Mouse (Mus musculus) cerebellum, adult 2 months (tissue): ENCODE measurements around the gene Casc3. TPM values are rescaled to one million over a fixed set of nuclear protein-coding genes. Genes with fewer than 3 reads are reported as not detected.

Source experiments
- DNase-seq, 2 experiments: peaks; one replicate each; pipeline ENCODE4 v3.0.0; 2021
- H3K27ac ChIP-seq: fragments of 200-500 bp; 2 replicates; pipeline ENCODE4 v1.5.1; 2012; ENCODE audit warnings: low read length, control low read depth, inconsistent platforms; ENCODE audit not compliant: insufficient read depth
- H3K27me3 ChIP-seq: fragments of 200-500 bp; 2 replicates; pipeline ENCODE4 v1.6.1; 2012; ENCODE audit warnings: inconsistent platforms, mild to moderate bottlenecking, low read length, moderate library complexity; ENCODE audit not compliant: control insufficient read depth, insufficient read depth
- H3K4me1 ChIP-seq: fragments of 200-500 bp; 2 replicates; pipeline ENCODE4 v1.6.1; 2011; ENCODE audit warnings: low read length; ENCODE audit not compliant: control insufficient read depth, insufficient read depth
- H3K4me3 ChIP-seq: fragments of 200-500 bp; replicated peaks from 2 replicates; pipeline ENCODE3; 2011; ENCODE audit warnings: mild to moderate bottlenecking, low read depth, low read length, control low read depth; ENCODE audit not compliant: insufficient read depth
- CTCF ChIP-seq: fragments of 200-500 bp; IDR thresholded peaks from 2 replicates; pipeline ENCODE4 v1.5.1; 2011; ENCODE audit warnings: low read depth, mild to moderate bottlenecking, control low read depth, low read length, moderate library complexity, borderline replicate concordance; ENCODE audit not compliant: insufficient read depth
- POLR2A ChIP-seq: fragments of 200-500 bp; IDR thresholded peaks from 2 replicates; pipeline ENCODE4 v1.6.1; 2011; ENCODE audit warnings: low read length, control low read depth, borderline replicate concordance; ENCODE audit not compliant: insufficient read depth
- WGBS: fragments of 180-500 bp; shearing (Covaris S2); methylation state at CpG from one replicate; pipeline ENCODE4 v1.1.7; 2018; 5-methylcytosine and 5-hydroxymethylcytosine counted together
- polyA plus RNA-seq: library from polyadenylated mRNA; depleted of rRNA; stranded (reverse); fragments of >200 nt; gene quantifications from 2 replicates; pipeline ENCODE4 v1.2.3, GENCODE M21; 2012

Gene Casc3
- polyA plus RNA-seq, 1 experiment: 55.5 TPM

DNA sequence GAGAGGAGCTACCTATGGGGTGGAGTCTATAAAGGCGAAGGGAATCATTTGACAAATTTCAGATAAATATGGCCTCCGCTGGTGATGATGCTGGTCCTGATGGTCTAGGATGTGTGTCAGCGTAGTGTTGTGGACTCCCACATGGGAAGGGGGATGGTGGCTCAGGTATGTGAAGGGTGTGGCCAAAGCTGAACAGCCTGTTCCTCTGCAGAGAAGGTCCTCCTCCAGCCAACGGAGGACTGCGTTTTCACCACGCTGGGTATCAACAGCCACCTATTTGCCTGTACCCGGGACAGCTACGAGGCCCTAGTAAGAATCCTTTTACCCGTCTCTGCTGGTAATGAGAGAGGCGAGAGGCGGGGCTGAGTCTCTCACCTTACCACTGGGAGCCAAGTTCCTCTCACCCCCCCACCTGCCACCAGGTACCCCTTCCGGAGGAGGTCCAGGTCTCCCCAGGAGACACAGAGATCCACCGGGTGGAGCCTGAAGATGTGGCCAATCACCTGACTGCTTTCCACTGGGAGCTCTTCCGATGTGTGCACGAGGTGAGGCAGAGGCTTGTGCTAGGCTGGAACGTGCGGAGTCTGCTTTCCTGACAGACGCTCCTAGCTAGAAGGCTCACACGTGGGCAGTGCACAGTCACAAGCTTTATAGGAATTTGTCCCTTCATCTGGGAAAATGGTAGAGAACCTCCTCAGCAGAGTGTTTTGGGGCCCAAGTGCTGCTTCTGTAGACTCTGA is 42.3 kb downstream of the Casc3 start:
- H3K27ac ChIP-seq: no peak overlapping the region
- no peak for DNase-seq
- peaks cover 11% of the 10 kb centered on the region for H3K4me1 ChIP-seq
- H3K27me3 ChIP-seq: no peaks in the 10 kb centered on the region
- 78% methylated on average over 19 of the region's 19 CpGs for WGBS
- no peak overlapping the region for H3K4me3 ChIP-seq
- TF ChIP-seq CTCF (no peak), POLR2A (no peak)

DNA sequence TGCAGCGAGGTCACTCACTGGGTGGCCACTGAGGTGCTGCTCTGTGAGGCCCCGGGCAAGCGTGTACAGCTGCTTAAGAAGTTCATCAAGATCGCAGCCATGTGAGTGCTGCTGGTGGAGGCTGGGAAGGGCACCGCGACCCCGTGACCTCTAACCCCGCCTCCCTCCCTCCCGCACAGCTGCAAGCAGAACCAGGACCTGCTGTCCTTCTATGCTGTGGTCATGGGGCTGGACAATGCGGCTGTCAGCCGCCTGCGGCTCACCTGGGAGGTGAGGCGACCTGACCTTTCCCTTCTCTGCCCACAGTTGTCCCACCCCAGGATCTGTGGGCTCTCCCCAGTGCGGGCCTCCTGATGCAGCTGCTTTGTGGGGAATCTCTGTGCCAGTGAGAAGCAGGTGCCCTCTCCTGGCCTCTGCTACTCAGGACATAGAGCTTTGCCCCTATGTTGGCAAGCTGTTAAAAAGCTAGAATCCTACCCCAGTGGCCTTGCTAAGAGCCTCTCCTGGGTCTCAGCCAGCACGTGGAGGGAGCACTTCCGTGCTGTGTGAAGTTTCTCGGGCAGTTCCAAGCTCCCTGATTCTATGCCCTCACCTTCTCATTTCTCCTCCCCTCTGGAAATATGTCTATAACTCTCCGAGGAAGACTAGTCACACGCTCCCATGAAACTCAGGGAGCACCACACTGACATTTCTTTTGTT is 44.6 kb downstream of the Casc3 start:
- H3K4me3 ChIP-seq: no peak overlapping the region
- no peak for TF ChIP-seq POLR2A
- TF ChIP-seq CTCF: no peak
- H3K27me3 ChIP-seq: no peaks in the 10 kb centered on the region
- peaks cover 11% of the 10 kb centered on the region for H3K4me1 ChIP-seq
- H3K27ac ChIP-seq: no peak overlapping the region
- DNase-seq: no peak
- WGBS: 34% methylated on average over 19 of the region's 19 CpGs

DNA sequence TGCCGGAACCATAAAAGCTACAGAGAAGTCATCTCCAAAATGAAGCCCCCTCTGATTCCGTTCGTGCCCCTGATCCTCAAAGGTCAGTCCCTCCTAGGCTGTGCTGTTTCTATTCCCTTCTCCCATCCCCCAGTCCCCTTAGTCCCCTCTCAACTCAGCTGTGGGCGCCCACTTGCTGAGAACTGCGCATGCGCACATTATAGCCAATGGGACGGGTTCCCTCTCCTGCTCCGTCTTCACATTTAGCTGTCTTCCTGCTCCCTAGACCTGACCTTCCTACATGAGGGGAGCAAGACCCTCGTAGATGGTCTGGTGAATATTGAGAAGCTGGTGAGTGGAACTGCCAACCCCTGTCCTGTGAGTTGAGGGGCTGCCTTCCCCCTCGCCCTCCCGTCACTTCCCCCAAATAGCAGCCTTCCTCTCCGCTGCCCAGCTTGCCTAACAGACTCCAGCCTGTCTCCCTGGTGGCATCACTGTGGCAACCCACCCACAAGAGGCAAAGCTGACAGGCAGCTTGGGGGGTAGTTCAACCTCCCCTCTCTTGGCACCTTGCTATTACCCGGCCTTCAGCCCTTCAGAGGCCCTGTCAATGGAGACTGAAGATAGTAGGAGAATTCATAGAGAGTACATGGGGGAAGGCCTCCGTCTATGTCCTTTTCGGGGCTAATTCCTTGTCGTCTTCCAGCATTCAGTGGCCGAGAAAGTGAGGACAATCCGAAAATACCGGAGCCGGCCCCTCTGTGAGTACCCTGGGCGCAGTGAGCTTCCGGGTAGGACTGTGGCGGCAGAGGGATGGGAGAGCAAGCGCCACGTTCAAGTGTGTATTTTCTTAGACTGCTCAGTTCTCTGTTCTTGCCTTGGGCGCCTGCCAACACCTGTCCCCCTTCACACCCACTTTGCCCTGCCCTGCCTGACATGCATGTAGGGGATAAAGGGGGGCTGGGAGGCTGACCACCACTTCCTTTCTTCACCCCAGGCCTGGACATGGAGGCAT is 45.7 kb downstream of the Casc3 start:
- TF ChIP-seq POLR2A (no peak), CTCF (no peak)
- DNase-seq: no peak
- Histone ChIP-seq H3K27ac (no peak overlapping the region), H3K4me3 (peak overlapping the region; percentile 32), H3K27me3 (no peaks in the 10 kb centered on the region), H3K4me1 (peaks cover 9% of the 10 kb centered on the region)
- 51% methylated on average over 26 of the region's 26 CpGs for WGBS

DNA sequence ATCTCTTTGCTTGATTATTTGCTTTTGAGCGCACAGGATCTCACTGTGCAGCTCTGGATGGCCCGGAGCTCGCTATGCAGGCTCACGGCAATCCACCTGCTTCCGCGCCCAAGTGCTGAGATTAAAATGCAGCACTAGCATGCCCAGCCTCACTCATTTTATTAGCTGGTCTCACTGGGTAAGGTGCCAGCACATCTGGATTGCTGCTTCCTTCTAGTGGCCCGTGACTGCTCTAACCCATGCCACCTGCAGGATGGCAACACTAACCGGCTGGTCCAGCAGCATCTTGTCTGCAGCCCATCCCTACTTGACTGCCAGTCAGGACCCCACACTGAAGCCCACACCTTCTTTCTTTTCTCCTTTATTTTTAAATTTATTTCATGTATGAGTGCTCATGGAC is 49.4 kb downstream of the Casc3 start:
- Histone ChIP-seq H3K27me3 (no peaks in the 10 kb centered on the region), H3K4me1 (no peaks in the 10 kb centered on the region), H3K27ac (no peak overlapping the region), H3K4me3 (no peak overlapping the region)
- 84% methylated on average over 8 of the region's 8 CpGs for WGBS
- no peak for DNase-seq
- no peak for TF ChIP-seq POLR2A
- no peak for TF ChIP-seq CTCF

DNA sequence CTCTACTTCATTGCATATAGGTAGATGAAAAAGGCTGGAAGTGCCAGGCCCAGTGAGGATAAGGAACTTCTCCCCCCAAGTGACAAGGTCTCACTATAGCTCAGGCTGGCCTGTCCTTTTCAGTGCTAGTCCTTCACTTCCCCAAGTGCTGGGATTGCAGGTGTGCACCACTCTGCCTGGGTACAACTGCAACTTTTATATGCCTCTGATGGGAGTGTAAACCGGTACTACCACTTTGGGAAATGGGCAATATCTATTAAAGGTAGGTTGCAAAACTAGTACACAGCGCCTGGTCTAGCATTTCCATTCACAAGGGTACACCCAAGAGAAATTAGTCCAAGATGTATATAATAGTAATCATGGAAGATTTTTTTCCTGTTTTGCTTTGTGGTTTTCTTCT is 50.0 kb downstream of the Casc3 start:
- TF ChIP-seq CTCF (no peak), POLR2A (no peak)
- H3K27ac ChIP-seq: no peak overlapping the region
- no peak overlapping the region for H3K4me3 ChIP-seq
- no peaks in the 10 kb centered on the region for H3K4me1 ChIP-seq
- DNase-seq: no peak
- WGBS: 96% methylated on average over 2 of the region's 2 CpGs
- no peaks in the 10 kb centered on the region for H3K27me3 ChIP-seq

DNA sequence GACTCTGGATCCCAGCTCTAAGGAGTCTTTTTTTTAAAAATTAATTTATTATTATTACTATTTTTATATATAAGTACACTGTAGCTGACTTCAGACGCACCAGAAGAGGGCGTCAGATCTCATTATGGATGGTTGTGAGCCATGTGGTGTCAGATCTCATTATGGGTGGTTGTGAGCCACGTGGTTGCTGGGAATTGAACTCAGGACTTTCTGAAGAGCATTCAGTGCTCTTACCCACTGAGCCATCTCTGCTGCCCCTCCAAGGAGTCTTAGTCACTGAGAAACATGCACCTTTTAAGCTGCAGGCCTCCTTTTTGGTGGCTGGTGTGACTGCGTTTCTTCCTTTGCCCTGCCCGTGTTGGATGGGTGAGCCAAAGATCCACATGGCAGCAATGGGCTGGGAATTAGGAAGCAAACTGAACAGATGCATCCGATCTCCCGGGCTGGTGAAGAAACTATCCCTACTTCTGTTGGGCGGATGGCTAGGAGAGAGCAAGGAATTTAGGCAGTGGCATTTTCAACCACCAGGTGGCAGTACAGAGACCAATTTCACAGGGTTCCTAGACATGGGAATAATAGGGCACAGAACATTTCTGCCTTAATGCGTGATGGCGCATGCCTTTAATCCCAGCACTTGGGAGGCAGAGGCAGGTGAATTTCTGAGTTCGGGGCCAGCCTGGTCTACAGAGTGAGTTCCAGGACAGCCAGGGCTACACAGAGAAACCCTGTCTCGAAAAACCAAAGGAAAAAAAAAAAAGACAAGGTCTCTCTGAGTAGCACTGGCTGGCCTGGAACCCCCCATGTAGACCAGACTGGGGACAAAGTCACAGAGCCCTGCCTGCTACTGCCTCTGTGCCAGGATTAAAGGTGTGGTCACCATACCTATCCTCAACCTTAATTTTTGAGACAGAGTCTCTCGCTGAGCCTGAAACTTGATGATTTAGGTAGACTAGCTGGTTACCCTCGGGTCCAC is 54.3 kb downstream of the Casc3 start:
- H3K27me3 ChIP-seq: no peaks in the 10 kb centered on the region
- no peak overlapping the region for H3K4me3 ChIP-seq
- H3K4me1 ChIP-seq: no peaks in the 10 kb centered on the region
- peak; percentile 73 for TF ChIP-seq CTCF
- TF ChIP-seq POLR2A: no peak
- no peak overlapping the region for H3K27ac ChIP-seq
- DNase-seq: peak; percentile 80 to 90
- WGBS: 32% methylated on average over 14 of the region's 14 CpGs
